Mouse (Mus musculus): ENCODE measurements around the gene Cdca7. TPM values are rescaled to one million over a fixed set of nuclear protein-coding genes. Genes with fewer than 3 reads are reported as not detected.

Cdca7 gene
- total RNA-seq, 1 experiment from 2014 or later: 6.9 TPM

DNA sequence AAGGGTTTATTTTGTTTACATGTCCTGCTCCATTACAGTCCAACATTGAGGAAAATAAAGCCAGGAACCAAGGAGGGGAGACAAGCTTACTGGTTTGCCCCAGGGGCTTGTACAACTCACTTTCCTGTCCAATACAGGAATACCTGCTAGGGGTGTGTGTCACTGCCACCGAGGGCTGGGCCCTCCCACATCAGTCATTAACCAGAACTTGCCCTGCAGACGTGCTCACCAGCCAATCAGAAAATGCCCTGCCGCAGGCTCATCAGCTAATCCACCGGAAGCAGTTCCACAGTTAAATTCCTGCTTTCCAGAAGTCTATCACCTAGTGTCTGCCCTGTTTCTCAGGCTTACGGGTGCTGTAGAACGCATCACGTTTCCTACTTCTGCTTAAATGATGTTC, 15.7 kb downstream of the Cdca7 start:
- DNase-seq: no peak

DNA sequence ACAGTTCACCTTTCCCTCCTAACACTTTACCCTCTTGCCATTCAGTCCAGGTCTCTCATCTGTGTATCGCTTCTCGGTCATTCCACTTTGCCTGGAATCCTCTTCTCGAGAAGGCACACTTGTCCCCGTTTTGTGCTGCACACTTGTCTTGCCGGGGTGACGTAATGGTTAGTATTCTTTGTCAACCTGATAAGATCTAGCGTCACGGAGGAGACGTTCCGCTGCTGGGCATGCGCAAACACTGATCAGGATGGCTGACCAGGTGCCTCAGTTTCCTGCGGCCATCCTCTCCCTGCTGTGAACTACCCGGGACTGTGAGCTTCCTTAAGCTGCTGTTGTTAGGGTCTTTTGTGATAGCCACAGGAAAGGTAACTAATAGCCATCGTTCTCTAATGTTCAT, 17.1 kb downstream of the Cdca7 start:
- no peak for DNase-seq

DNA sequence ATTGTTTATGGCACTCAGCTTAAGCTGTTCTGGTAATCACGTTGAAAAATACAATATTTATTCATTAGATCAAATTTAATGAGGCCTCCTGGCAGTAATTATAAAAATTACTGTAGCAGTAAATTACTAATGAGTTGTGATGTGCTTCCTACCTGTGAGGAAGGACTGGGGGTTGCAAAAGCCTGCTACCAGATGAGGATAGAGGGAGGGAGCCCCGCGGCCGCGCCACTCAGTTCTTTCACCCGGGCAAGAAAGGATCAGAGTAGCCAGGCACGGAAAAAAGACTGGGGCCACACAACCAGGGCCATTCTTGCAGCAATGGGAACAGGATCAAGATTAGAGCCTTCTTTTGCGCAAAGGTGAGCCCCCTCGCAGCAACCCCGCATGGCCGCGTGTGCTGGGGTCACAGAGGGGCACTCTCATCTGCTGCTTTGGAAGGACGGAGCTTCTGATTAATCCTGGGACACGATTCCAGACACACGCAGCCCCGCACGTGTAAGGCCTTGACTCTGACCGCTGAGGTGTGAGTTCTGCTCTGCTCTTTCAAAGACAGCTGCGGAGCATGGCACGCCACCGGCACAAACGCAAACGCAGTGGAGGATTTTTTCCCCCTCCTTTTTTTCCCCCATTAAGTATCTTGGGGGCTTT, 23.2 kb downstream of the Cdca7 start:
- no peak for DNase-seq

DNA sequence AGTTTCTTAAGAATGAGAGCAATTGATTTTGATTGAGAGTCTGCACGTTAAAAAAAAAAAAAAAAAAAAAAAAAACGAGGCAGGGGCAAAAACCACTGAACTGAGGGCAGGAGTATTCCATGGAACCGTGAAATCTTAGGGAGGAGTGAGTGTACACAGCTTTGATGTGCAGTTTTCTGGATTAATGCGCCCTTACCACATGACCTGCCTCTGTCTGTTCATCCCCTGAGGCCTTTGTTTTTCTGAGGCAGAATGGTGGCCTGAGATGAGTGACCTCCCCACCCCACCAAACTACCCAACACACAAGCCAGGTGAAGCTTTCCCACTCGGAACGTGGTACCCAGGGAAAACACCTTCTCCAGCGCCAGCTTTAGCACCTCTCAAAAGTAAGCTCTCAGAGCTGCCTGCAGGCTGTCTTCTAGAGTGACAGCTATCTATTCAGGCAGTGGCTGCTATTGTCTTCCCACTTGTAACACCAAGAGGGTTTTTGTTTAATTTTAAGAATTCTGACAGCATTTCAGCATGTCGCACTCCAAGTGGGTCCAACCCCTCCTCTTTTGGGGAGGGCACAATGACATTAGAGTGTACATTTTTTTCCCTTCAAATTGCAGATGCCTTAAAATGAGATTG, 23.9 kb downstream of the Cdca7 start:
- no peak for DNase-seq

DNA sequence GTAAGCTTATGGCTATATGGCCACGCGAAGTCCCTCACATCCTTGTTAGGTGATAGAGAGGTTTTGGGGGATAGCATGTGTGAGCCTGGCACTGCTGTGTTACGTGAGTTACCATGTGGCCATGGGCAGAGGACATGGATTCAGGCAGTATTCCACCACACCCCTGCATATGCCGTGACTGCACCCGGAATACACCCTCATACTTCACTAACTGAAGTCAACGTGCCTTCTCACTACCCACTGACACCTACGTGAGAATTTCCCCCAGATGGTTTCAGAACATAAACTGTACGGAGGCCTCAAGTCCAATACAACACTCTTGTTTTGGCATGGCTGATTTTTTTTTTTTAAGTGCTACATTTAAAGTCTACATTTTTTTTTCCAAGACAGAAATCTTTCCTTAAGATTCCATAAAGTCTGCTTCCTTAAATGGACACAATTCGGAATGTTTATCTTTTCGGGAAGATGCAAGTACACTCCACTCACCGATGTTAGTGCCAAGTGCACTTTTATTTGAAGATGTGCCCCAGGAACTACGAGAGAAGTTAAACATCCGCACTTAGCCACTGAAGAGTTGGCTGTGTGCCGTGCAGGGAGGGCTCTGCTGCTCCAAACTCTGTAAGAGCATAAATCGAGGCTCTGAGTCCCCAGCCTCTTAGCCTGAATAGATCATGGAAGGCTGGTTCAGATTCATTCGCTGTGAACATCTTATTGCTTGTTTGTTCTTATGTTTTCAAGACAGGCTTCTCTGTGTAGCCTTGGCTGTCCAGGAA, 26.3 kb downstream of the Cdca7 start:
- no peak for DNase-seq

DNA sequence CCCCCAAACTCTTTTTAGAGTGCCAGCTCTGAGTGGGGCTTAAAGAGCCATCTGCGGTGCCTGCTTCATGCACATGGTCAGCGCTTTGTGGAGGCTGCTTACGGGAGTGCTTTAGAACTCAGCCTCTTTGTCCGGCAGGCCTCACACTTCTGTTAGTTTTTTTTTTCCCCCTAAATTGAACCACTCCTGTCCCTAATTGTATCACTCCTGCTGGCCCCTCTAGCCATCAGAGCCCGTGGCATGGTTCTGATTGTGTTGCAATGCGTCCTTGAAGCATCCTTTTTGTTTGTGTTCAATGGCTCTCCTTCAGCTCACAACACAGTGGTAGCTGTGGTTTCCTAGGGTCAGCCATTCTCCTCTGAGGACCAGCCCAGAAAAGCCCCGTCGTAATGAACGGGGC, 27.7 kb downstream of the Cdca7 start:
- DNase-seq: no peak

DNA sequence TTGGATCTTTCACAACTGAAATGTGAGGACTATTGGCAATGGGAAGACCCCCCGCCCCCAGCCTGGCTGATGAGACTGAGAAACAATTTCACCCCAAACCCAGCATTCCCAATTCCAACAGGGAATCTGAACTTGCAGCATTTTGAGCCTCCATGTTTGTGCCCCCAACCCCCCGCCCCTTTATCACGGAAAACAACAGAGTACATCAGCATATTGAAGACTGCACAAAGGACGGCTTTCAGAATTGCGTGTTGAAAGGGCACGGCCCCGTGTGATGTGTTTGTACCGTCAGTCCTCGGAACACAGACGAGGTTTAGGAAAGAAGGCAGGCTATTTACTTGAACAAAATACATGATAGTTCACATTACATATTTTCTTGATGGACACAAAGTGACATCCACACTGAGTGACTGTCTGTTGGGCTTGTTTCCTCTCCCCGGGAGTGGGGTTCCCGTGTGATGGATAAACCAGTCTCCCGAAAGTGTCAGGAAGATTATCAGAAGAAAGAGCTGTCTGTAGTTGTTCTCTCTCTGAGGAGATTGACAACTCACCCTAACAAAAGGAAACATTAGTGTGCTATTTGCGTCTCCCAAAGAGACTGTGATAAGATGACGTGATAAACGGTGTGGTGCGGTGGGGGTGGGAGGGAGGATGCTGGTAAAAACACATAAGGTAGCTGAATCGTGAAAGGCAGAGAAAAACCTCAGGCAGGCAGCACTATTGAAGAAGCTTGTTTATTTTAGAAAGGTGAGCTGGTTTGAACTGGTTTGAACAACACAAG, 32.1 kb downstream of the Cdca7 start:
- DNase-seq: no peak

DNA sequence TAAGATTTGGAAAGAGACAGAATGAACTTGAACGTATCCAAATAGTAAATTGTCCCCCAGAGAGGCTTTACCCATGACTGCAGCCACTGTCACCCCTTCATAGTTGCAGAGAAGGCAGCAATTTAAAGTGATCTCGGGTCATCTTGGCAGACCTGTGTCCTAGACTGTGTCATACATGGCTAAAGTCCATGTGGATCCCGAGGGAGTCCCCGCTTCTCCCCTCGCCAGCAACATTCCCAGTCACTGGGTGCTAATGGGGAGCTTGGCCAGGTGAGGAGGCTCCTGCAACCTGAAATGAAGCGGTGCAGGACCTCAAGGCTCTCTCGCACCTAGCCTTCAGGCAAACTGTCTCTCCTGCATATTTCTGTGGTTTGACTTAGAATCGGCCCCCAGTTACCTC, 32.9 kb downstream of the Cdca7 start:
- no peak for DNase-seq

DNA sequence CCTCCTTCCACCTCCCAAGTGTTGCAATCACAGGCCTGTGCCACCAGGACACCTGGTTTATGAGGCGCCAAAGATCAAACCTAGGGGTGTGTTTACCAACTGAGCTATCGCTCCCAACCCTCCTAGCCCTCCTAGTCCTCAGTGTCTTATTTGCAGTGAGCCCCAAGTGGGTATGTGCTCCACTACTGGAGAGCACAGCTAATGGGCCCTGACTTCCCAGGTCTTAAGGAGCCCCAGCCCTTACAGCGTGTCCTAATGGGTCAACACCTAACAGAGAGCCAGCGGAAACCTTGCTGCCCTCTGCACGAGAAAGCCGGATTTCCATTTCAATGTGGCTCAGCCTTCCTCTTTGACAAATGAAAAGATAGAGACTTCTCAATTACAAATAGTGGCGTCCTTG, 39.6 kb downstream of the Cdca7 start:
- no peak for DNase-seq

DNA sequence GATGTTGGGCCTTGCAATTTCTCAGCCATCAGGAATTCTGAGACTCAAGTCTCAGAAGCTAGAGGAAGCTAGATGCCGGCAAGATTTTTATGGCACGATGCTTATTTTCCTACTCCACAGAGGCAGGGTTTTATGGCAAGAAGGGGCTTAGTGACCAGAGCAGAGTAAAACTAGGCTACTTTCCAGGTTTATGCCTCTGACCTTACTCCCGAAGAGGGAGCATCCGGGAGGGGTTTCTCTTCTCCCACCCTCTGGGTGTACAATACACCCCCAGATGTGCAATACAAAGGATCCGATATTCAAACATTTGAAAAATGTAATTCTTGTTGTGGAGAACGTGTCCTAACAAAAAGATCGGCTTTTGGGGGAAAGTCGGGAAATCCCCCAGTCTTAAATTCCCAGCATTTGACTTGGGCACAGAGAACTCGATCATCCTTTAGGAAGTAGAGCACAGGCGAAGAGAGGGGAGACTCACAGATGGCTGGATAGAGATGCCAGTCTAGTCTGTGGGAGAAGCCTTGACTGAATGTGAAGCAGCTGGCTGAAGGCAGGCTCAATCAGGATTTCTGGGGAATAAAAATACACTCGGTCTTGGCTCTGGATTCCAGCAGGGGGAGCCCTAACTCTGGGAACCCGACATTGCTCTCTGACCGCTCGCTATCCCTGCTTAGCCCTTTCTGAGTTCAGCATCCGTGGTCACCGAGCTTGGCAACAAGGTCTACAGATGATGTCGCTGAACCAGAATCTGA, 40.2 kb downstream of the Cdca7 start:
- peak; percentile 77 for DNase-seq

DNA sequence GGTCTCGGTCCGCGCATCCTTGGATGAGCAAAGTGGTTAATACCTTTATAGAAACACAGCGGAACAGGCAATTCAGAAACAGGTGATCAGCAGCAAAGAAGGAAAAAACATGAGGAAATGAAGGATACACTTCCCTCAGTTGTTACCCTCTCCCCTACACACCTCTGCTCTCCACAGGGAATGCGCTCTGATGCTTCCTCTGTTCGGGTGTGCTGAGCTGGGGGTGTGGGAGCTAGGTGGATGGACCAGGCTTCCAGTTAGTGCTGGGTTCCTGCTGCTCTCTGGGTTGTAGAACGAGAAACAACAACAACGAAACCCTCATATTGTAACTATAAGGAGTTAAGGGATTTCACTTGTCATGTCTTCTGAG, 40.7 kb downstream of the Cdca7 start:
- no peak for DNase-seq

DNA sequence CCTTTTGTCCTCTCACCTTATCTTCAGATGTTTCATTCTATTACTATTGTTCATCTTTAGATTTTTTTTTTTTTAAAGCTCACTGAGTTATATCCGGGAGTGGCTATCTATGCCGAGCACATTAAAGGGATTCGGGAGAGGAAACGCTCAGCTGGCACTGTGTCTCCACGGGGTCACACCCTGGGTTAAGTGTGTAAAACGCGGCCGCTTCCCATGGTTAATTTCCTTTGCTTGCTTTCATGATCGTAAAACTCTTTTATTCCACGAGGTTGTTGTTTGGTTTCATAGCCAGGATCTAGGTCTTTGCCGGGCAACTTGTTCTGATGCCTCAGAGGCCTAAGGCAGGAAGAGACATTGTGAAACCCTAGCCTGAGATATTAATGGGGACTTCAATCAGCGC, 48.1 kb downstream of the Cdca7 start:
- no peak for DNase-seq

DNA sequence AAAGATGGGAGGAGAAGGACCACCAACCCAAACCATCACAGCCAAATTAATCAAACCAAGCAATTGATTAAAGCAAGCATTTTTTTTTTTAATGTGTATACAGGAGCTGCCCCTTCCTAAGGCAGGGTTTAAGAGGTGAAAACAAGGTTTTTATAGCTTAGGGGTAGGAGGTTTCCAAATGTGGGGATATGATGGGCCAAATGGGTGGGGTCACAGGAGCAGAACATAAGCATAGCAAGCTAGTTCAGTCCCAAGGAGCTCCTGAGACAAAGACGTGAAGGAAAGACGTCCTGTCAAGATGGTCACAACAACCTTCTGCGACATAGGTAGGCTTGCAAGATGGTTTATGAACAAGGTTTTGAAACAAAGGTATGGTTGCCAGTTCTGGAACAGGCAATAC, 49.6 kb downstream of the Cdca7 start:
- no peak for DNase-seq

DNA sequence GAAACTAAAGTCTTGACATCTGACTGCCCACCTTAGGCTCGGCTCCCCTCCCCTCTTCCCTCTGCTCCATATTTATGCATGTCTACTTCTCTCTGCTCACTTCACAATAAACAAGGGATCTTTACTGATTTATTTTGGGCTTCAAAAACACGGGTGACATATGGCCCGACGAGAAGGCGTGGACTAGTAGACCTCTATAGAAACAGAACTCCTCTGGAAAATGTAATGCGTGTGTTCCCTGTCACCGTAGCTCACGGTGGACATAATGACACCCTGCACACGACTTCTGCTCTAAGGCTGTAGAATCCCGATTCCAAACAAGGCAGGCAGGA, 53.0 kb downstream of the Cdca7 start:
- DNase-seq: no peak

DNA sequence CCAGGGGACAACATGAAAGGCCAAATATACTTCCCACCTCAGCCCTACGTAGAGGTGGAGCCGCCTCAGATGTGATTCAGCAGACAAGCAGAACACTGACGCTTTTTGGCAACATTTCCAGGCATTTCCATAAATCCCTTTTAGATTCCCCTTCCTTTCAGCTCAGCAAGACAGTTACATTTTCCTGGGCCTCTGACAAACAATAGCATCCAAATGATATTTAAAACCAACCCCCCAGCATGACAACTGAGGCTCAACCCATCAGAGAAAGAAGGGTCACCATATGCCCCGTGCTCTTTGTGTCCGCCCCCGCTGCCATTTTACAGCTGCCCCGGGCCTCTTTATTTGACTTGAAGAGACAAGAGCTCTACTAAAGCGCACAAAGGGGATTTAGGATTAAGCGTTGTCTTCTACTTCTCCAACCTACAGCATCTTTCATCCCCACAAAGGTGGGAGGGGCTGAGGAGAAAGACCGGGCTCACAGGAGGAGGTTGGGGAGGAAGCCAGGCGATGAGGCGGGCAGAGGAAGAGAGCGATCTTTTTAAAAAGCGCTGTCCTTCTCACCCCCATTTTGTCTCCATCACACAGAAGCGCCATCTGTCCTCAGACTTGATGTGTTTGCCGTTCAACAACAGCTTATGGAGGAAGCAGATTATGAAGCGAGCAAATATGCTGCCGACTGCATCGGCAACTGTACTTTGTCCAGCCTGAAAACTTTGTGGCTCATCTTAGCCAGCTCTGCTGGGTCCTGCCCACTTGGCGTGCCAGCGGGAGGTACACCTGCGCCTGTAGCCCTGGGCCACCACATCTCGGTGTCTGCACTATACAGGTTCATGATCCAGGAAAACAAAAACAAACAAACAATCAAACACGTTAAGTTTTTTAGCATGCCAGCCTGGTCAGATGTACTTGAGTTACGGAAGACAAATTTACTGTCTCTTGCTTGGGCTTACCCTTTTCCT, 53.7 kb downstream of the Cdca7 start:
- no peak for DNase-seq

DNA sequence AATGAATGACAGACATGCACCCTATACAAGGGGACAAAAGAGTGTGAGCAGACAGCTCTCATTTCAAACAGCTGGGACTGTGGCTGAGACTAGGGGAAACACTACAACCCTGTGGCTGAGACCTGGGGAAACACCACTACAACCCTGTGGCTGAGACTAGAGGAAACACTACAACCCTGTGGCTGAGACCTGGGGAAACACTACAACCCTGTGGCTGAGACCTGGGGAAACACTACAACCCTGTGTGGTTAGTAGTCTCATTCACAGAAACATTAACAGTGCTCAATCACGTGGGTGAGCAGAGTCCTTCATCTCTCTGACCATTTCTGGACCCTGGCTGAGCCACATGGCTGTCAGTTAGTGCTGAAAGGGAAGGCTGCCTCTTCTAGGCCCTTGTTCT, 59.9 kb downstream of the Cdca7 start:
- DNase-seq: no peak

Other genes with a start within 250 kb of the Cdca7 start
- 28.2 and 36.1 TPM in 2 replicates for gene Map3k20, start 190.5 kb upstream of the Cdca7 start, total RNA-seq (2021)

Measured in adrenal gland, postnatal 25 days (tissue).